Mouse (Mus musculus): Measurements from ENCODE around the gene Rhox13. TPM values are rescaled to one million over a fixed set of nuclear protein-coding genes. Genes with fewer than 3 reads are reported as not detected.

The Rhox13 gene
- polyA plus RNA-seq (2015; fragmentation: Illumina TruSeq; extraction: RNeasy Lipid Tissue Mini Kit (QIAGEN cat#74804); ENCODE audit: insufficient read depth, low replicate concordance) = not detected

DNA sequence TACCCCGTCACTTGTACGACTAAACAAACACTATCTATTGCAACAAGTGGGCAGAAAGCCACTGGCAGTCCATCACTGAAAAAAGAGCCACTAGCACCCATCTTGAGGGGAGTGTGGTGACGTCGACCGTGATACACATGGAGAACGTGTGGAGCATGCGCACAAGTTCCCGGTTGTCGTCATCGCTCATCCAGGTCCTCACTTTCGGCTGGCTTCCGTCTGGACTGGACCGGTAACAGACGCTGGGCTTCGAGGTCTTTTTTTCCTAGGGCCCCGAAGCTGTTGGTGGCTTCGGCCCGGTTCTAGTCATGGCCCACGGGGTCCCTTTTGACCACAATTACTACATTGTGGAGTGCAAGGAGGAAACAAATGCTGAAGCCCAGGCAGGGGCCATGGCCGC, at the start of gene Rhox13:
Rhox13 (plus strand) TSS at position 238 of the 400 bp plus-strand sequence.

DNA sequence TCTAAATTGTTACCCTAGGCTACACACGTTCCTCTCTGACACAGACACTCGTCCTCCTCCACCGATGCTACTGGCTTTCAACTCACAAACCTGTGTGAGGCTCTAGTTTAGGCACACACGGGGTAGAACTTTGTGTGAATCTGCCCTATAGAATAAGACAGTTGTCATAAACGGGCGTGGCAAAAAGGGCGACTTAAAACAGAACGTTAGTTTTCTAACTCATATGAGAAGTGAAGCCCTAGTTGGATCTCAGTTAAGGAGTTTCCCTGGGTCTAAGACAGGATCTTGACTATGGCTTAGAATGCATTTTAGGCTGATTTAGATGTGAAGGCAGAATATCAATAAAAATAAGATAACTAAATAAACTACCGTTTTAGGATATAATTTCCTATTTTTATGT, 36.0 kb upstream of the Rhox13 start, which contains the start of gene Rhox11:
Rhox11 (minus strand) TSS at position 101 of the 400 bp plus-strand sequence.

DNA sequence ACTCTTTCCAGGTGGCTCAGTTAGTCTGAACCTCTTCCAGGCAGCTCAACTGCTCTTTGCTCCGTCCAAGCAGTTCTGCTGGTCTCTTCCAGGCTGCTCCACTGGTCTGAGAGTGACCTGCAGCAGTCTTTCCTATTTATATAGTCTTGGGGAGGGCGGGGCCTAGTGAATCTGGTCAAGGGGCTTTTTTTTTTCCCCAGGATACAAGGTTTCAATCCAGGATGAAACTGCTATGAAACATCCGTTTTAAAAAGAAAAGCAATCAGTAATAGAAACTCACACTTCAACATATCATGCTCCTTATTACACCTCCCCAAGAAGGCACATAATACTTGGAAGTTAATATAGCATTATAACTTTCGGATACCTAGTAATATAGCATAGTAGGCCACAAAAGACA, 10.2 kb upstream of the Rhox13 start, which contains the start of gene Rhox12:
Rhox12 (minus strand) TSS at position 101 of the 400 bp plus-strand sequence.

Other genes starting within 250 kb of the Rhox13 start
- gene Rhox8, start 242.3 kb upstream of the Rhox13 start, polyA plus RNA-seq (2015; fragmentation: Illumina TruSeq; extraction: RNeasy Lipid Tissue Mini Kit (QIAGEN cat#74804); ENCODE audit: insufficient read depth, low replicate concordance) = not detected
- not detected for gene Rhox7b, start 224.0 kb upstream of the Rhox13 start, polyA plus RNA-seq (2015; fragmentation: Illumina TruSeq; extraction: RNeasy Lipid Tissue Mini Kit (QIAGEN cat#74804); ENCODE audit: insufficient read depth, low replicate concordance)
- not detected for gene Rhox9, start 219.4 kb upstream of the Rhox13 start, polyA plus RNA-seq (2015; fragmentation: Illumina TruSeq; extraction: RNeasy Lipid Tissue Mini Kit (QIAGEN cat#74804); ENCODE audit: insufficient read depth, low replicate concordance)
- gene Btg1-ps1, start 102.4 kb upstream of the Rhox13 start, polyA plus RNA-seq (2015; fragmentation: Illumina TruSeq; extraction: RNeasy Lipid Tissue Mini Kit (QIAGEN cat#74804); ENCODE audit: insufficient read depth, low replicate concordance) = not detected
- gene Btg1-ps2, start 78.1 kb upstream of the Rhox13 start, polyA plus RNA-seq (2015; fragmentation: Illumina TruSeq; extraction: RNeasy Lipid Tissue Mini Kit (QIAGEN cat#74804); ENCODE audit: insufficient read depth, low replicate concordance) = not detected
- not detected for gene Rhox10, start 54.7 kb upstream of the Rhox13 start, polyA plus RNA-seq (2015; fragmentation: Illumina TruSeq; extraction: RNeasy Lipid Tissue Mini Kit (QIAGEN cat#74804); ENCODE audit: insufficient read depth, low replicate concordance)
- not detected for gene Rhox11, start 36.1 kb upstream of the Rhox13 start, polyA plus RNA-seq (2015; fragmentation: Illumina TruSeq; extraction: RNeasy Lipid Tissue Mini Kit (QIAGEN cat#74804); ENCODE audit: insufficient read depth, low replicate concordance)
- gene Rhox12, start 10.3 kb upstream of the Rhox13 start, polyA plus RNA-seq (2015; fragmentation: Illumina TruSeq; extraction: RNeasy Lipid Tissue Mini Kit (QIAGEN cat#74804); ENCODE audit: insufficient read depth, low replicate concordance) = not detected
- gene Zbtb33, start 68.6 kb downstream of the Rhox13 start, polyA plus RNA-seq (2015; fragmentation: Illumina TruSeq; extraction: RNeasy Lipid Tissue Mini Kit (QIAGEN cat#74804); ENCODE audit: insufficient read depth, low replicate concordance) = 40.7 TPM
- 4.4 TPM for gene Tmem255a, start 131.2 kb downstream of the Rhox13 start, polyA plus RNA-seq (2015; fragmentation: Illumina TruSeq; extraction: RNeasy Lipid Tissue Mini Kit (QIAGEN cat#74804); ENCODE audit: insufficient read depth, low replicate concordance)
- not detected for gene Atp1b4, start 195.0 kb downstream of the Rhox13 start, polyA plus RNA-seq (2015; fragmentation: Illumina TruSeq; extraction: RNeasy Lipid Tissue Mini Kit (QIAGEN cat#74804); ENCODE audit: insufficient read depth, low replicate concordance)